Mouse (Mus musculus) kidney, postnatal 0 days (tissue): ENCODE data around the gene Cacna1h. TPM values are rescaled to one million over a fixed set of nuclear protein-coding genes. Genes with fewer than 3 reads are reported as not detected.
A peak's percentile ranks its signal among the peaks of the same experiment; 100 is the strongest.

Experiments
- ATAC-seq: fragments of 200-750 bp; cut with Nextera tagmentation; replicated peaks from 2 replicates; pipeline ENCODE4 v1.8.0; 2017; ENCODE audit warnings: low read depth, moderate number of reproducible peaks, moderate TSS enrichment, moderate library complexity; ENCODE audit not compliant: low FRiP score
- DNase-seq: peaks from one replicate; pipeline ENCODE4 v3.0.0-alpha.2; 2016; ENCODE audit warnings: low spot score
- H3K27ac ChIP-seq: fragments of 300-500 bp; sonication (generic); 2 replicates; pipeline ENCODE4 v1.5.1; 2014; ENCODE audit warnings: mild to moderate bottlenecking
- H3K27me3 ChIP-seq: fragments of 300-500 bp; sonication (generic); 2 replicates; pipeline ENCODE4 v1.6.1; 2014; ENCODE audit warnings: low read length, mixed read lengths; ENCODE audit not compliant: insufficient read depth
- H3K36me3 ChIP-seq: fragments of 300-500 bp; sonication (generic); 2 replicates; pipeline ENCODE4 v1.6.1; 2014; ENCODE audit warnings: low read length, mixed read lengths; ENCODE audit not compliant: insufficient read depth
- H3K4me1 ChIP-seq: fragments of 300-500 bp; sonication (generic); replicated peaks from 2 replicates; pipeline ENCODE4 v1.6.1; 2014; ENCODE audit warnings: antibody characterized with exemption, low read length, mixed read lengths; ENCODE audit not compliant: insufficient read depth
- H3K4me2 ChIP-seq: fragments of 300-500 bp; sonication (generic); 2 replicates; pipeline ENCODE4 v1.6.1; 2014; ENCODE audit warnings: mild to moderate bottlenecking, low read length, moderate library complexity, mixed read lengths
- H3K4me3 ChIP-seq: fragments of 300-500 bp; sonication (generic); replicated peaks from 2 replicates; pipeline ENCODE4 v1.5.1; 2014; ENCODE audit warnings: low read depth, low read length
- H3K9ac ChIP-seq: fragments of 300-500 bp; sonication (generic); 2 replicates; pipeline ENCODE4 v1.6.1; 2014; ENCODE audit warnings: low read depth, low read length
- H3K9me3 ChIP-seq: fragments of 300-500 bp; sonication (generic); replicated peaks from 2 replicates; pipeline ENCODE4 v1.6.1; 2016; ENCODE audit warnings: low read length, inconsistent platforms, mixed read lengths
- CTCF ChIP-seq: IDR thresholded peaks from 2 replicates; pipeline ENCODE4 v1.5.1; 2016; ENCODE audit warnings: antibody characterized with exemption, low read depth, mild to moderate bottlenecking, moderate library complexity
- WGBS: fragments of 180-500 bp; shearing (Covaris S2); extraction: QIAGEN DNeasy Blood & Tissue Kit; methylation state at CpG from one replicate; pipeline ENCODE4 v1.1.7; 2014; 5-methylcytosine and 5-hydroxymethylcytosine counted together
- polyA plus RNA-seq: library from polyadenylated mRNA; unstranded; fragments of >200 nt; fragmentation: Nextera tagmentation; extraction: Ambion mirVana; gene quantifications from 2 replicates; pipeline ENCODE4 v1.2.1, GENCODE M21; 2015

Gene Cacna1h
- polyA plus RNA-seq, 1 experiment from 2014 or later: 1.7 TPM

DNA sequence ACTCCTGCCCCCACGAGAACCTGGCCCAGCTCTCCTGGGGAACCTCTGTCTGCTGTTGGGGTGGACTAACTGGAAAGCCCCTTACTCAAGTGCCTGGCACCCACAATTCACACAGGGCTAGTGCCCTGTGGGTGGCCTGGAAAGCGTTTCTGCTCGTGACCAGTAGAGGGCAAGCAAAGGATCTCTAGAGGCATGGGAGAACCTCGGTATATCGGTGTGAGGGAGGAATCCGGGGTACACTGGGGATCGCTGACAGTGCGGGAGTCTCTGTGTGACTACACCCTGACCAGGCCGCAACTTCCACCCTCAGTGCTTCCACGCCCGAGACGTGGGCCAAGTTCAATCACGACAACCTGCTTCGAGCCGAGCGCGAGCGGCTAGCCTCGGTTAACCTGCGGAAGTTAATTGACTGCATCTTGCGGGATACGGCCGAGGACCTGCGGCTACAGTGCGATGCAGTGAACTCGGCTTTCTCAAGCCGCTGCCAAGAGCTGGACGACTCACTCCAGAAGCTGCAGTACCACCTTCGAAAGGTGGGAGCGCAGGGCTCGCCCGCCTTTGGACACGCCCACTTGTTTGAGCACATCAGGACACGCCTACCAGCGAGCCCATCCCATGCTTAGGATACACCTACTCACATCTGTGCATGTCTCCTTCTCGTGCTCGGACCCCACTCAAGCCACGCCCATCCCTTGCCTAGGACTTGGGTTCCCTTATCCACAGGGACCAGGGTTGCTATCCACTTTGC, 40.9 kb upstream of the Cacna1h start:
- peaks cover 6% of the 10 kb centered on the region; the same call in 1 of the 2 replicates for H3K4me1 ChIP-seq
- TF ChIP-seq CTCF: peak; percentile 59
- 2% methylated on average over 38 of the region's 38 CpGs for WGBS
- H3K9ac ChIP-seq: peak overlapping the region; percentile 44
- H3K36me3 ChIP-seq: no peaks in the 10 kb centered on the region
- H3K9me3 ChIP-seq: no peaks in the 10 kb centered on the region
- H3K27ac ChIP-seq: no peak overlapping the region
- peak overlapping the region; percentile 26; the same call in 1 of the 2 replicates for H3K4me3 ChIP-seq
- no peaks in the 10 kb centered on the region for H3K27me3 ChIP-seq
- ATAC-seq (peak; percentile 80), DNase-seq (peak; percentile 89)
- peak overlapping the region; percentile 88 for H3K4me2 ChIP-seq

DNA sequence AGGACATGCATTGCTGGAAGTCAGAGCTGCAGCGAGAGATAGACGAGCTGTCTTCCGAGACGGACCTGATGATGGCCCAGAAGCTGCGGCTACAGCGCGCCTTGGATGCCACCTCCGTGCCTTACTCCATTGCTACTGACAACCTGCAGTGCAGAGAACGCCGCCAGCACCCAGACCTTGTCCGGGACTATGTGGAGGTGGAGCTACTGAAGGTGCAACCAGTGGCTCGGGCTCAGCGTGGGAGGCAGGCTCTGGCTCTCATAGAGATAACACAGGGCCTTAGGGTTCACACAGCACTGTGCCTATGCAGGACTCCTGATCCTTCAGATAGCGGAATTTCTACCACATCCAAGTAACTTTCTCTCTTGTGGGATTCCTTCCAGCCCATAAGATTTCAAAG, 38.5 kb upstream of the Cacna1h start:
- peak overlapping the region; percentile 16 for H3K4me2 ChIP-seq
- H3K27me3 ChIP-seq: no peaks in the 10 kb centered on the region

DNA sequence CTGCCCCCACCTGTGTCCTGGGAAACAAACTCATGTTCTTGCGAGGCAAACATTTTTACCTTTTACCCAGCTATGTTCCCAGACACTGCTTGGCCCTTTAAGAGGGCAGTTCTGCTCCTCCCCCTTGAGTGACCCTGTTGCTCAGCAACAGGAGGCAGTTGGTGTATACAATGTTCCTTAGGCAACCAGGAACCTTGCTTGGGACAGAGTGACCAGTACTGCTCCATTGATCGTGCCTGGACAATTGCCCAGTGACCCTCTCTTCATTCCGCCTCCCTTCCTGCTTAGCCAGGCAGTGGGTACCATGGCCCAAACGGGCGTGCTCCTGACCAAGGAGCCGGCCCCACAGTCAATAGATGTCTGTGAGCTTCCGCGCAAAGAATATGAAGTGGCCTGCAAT, 37.8 kb upstream of the Cacna1h start:
- 0 out of 2 replicates have a peak, but pooled peaks have one; percentile 27 for ATAC-seq
- Histone ChIP-seq H3K36me3 (no peaks in the 10 kb centered on the region), H3K27ac (no peak overlapping the region), H3K27me3 (no peaks in the 10 kb centered on the region), H3K4me2 (peak overlapping the region; percentile 16), H3K9me3 (no peaks in the 10 kb centered on the region), H3K9ac (no peak overlapping the region), H3K4me3 (no peak overlapping the region), H3K4me1 (peaks cover 6% of the 10 kb centered on the region; the same call in 1 of the 2 replicates)
- TF ChIP-seq CTCF: no peak
- peak; percentile 48 for DNase-seq
- 38% methylated on average over 8 of the region's 8 CpGs for WGBS

More for the DNA sequence above, 38.5 kb upstream of the Cacna1h start:
- Histone ChIP-seq H3K4me3 (no peak overlapping the region), H3K9ac (no peak overlapping the region), H3K9me3 (no peaks in the 10 kb centered on the region), H3K4me1 (peaks cover 6% of the 10 kb centered on the region; the same call in 1 of the 2 replicates), H3K27ac (no peak overlapping the region), H3K36me3 (no peaks in the 10 kb centered on the region)
- DNase-seq (no peak), ATAC-seq (no peak)
- TF ChIP-seq CTCF: no peak
- WGBS: 40% methylated on average over 14 of the region's 14 CpGs

DNA sequence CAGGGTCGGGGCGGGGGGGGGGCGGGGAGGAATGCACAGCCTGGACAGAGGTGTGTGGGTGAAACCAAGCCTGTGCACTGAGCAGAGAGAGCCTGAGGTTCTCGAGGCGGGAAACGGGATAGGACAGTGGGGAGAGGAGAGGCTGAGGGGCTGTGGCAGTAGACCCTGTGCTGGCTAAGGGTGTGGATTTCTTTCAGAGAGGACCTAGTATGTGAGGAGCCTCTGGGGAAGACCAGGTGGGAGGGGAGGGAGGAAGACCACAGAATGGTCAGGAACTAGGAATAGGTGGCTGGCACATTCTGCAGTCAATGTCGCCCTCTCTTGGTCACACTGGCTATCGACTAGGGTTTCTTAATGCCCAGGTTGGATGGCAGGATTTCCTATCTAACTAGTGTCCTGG, 36.2 kb upstream of the Cacna1h start:
- no peak overlapping the region for H3K4me2 ChIP-seq
- no peaks in the 10 kb centered on the region for H3K36me3 ChIP-seq
- WGBS: 24% methylated on average over 7 of the region's 8 CpGs
- TF ChIP-seq CTCF: peak; percentile 88
- no peaks in the 10 kb centered on the region for H3K27me3 ChIP-seq
- H3K9ac ChIP-seq: no peak overlapping the region
- peaks cover 5% of the 10 kb centered on the region; the same call in 1 of the 2 replicates for H3K4me1 ChIP-seq
- 0 out of 2 replicates have a peak, but pooled peaks have one; percentile 15 for ATAC-seq
- no peak overlapping the region for H3K27ac ChIP-seq
- H3K9me3 ChIP-seq: no peaks in the 10 kb centered on the region
- H3K4me3 ChIP-seq: no peak overlapping the region
- peak; percentile 88 for DNase-seq

DNA sequence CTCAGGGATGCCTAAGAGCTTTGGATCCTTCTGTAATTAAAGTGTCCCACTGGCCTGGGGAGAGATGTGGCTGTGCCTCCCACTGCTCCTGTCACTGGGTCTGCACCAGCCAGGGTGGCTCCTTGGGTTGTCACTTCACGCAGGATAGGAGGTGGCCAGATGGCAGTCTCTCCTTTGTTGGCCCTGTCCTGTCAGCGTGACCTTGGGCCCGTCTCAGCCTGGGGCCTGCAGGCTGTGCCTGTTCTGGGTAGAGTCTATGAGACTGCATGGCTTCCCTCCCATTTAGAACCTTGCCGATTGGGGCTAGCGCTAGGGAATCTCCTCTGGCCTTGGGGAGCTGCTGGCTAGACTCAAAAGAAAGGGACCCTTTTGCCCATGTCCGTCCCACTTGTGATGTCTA, 34.7 kb upstream of the Cacna1h start:
- Histone ChIP-seq H3K9ac (no peak overlapping the region), H3K27me3 (no peaks in the 10 kb centered on the region), H3K9me3 (no peaks in the 10 kb centered on the region), H3K36me3 (no peaks in the 10 kb centered on the region), H3K4me2 (no peak overlapping the region), H3K4me3 (no peak overlapping the region), H3K4me1 (no peaks in the 10 kb centered on the region), H3K27ac (no peak overlapping the region)
- 62% methylated on average over 6 of the region's 6 CpGs for WGBS
- no peak for TF ChIP-seq CTCF
- ATAC-seq: no peak
- DNase-seq: no peak

DNA sequence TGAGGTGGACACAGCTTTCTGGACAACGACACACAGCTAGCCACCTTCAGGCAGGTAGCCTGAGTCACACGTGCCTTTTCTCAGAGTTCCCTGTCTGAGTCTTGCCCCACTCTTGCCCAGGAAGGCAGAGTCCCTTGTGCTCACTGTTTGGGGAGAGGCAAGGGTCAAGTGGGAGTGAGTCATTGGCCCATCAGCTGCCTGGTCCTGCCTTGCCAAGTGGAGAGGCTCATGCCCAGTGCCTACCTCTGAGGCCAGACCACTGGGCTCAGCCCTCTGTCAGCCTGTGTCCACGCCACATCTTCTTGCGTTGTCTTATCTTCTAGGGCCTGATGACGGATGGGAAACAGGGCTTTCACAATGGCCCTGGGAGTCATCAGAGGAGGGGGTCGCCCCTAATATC, 34.2 kb upstream of the Cacna1h start:
- Histone ChIP-seq H3K27me3 (no peaks in the 10 kb centered on the region), H3K4me3 (no peak overlapping the region), H3K9ac (no peak overlapping the region), H3K27ac (no peak overlapping the region), H3K36me3 (no peaks in the 10 kb centered on the region), H3K4me2 (no peak overlapping the region), H3K9me3 (no peaks in the 10 kb centered on the region), H3K4me1 (no peaks in the 10 kb centered on the region)
- DNase-seq (no peak), ATAC-seq (no peak)
- 74% methylated on average over 6 of the region's 6 CpGs for WGBS
- TF ChIP-seq CTCF: no peak
